9 mouse cellular contexts compared by ENCODE assay signal in genomic region chr4:137676057-137676456, GRCm38 (mm10). TPM values are rescaled to one million over a fixed set of nuclear protein-coding genes. Genes with fewer than 3 reads are reported as not detected.
A peak's percentile ranks its signal among the peaks of the same experiment; 100 is the strongest.
DNase-seq lines count a peak whose midpoint lies in the region; ATAC-seq lines count a peak whose summit lies in the region.
"Had no signal": no experiment of that assay in that cellular context is flagged by ENCODE, and none has a peak within 500 bp of the region (broad histone marks: within the 10 kb centered on the region; RNA-seq: fewer than 3 reads in every experiment).

No protein-coding gene starts in this region.

- H3K4me3 ChIP-seq in embryonic facial prominence, embryonic 14.5 days (ENCODE audit: low read depth, low read length): no peak overlapping the region
- H3K4me3 ChIP-seq in midbrain, embryonic 15.5 days: no peak overlapping the region
- H3K4me3 ChIP-seq: limb, embryonic 15.5 days had no signal

- H3K9me3 ChIP-seq in embryonic facial prominence, embryonic 14.5 days (ENCODE audit: control insufficient read depth, low read length): no peaks in the 10 kb centered on the region
- H3K9me3 ChIP-seq in midbrain, embryonic 15.5 days: no peaks in the 10 kb centered on the region
- H3K9me3 ChIP-seq: limb, embryonic 15.5 days had no signal

- WGBS in embryonic facial prominence, embryonic 14.5 days: 7% methylated on average over 10 of the region's 11 CpGs
- WGBS in midbrain, embryonic 15.5 days: 9% methylated on average over 11 of the region's 11 CpGs

- intact Hi-C loops in heart, postnatal 25 days (cut with DNase I): loop anchor here (1.0 kb wide), 1 partner anchor 46 kb away; no protein-coding TSS in a partner anchor
- intact Hi-C loops in left cerebral cortex, postnatal 14 days (cut with DNase I): loop anchor here (2.0 to 5.0 kb wide), 2 partner anchors 47 to 161 kb away; no protein-coding TSS in a partner anchor

- DNase-seq in frontal cortex, postnatal 25 days (ENCODE audit: low spot score in 2 of 2): peak; percentile 85 to 90
- DNase-seq in adrenal gland, postnatal 25 days: peak; percentile 75
- DNase-seq in embryonic facial prominence, embryonic 14.5 days (ENCODE audit: low spot score): no peak
- DNase-seq in heart, postnatal 25 days (ENCODE audit: low spot score): peak; percentile 35
- peak; percentile 88 to 90 for DNase-seq in left cerebral cortex, postnatal 14 days (ENCODE audit: low spot score in 2 of 2)
- DNase-seq in spleen, adult 18-20 months: peak; percentile 29 to 62

- no peak overlapping the region for H3K9ac ChIP-seq in embryonic facial prominence, embryonic 14.5 days (ENCODE audit: low read depth, low read length)
- H3K9ac ChIP-seq in midbrain, embryonic 15.5 days: no peak overlapping the region
- H3K9ac ChIP-seq: limb, embryonic 15.5 days had no signal

- peaks cover 29% of the 10 kb centered on the region for H3K27me3 ChIP-seq in embryonic facial prominence, embryonic 14.5 days (replicated peaks; ENCODE audit: control insufficient read depth, insufficient read depth, low read length)
- 0 out of 2 replicates have a peak, but pooled peaks cover 3% of the 10 kb centered on the region for H3K27me3 ChIP-seq in midbrain, embryonic 15.5 days (replicated peaks)

- no peaks in the 10 kb centered on the region for H3K36me3 ChIP-seq in embryonic facial prominence, embryonic 14.5 days (ENCODE audit: control insufficient read depth, insufficient read depth, low read length)
- no peaks in the 10 kb centered on the region for H3K36me3 ChIP-seq in midbrain, embryonic 15.5 days (replicated peaks)
- H3K36me3 ChIP-seq: limb, embryonic 15.5 days had no signal

- no peak for ATAC-seq in frontal cortex, adult (ENCODE audit: low TSS enrichment)
- ATAC-seq in embryonic facial prominence, embryonic 14.5 days (ENCODE audit: low read depth): 0 out of 2 replicates have a peak, but pooled peaks have one; percentile 23
- peak; percentile 28 for ATAC-seq in midbrain, embryonic 15.5 days (replicated peaks)

- H3K27ac ChIP-seq in embryonic facial prominence, embryonic 14.5 days (replicated peaks; ENCODE audit: low read depth, low read length): no peak overlapping the region
- H3K27ac ChIP-seq in midbrain, embryonic 15.5 days: no peak overlapping the region
- H3K27ac ChIP-seq: limb, embryonic 15.5 days had no signal

- no peak overlapping the region for H3K4me2 ChIP-seq in embryonic facial prominence, embryonic 14.5 days (ENCODE audit: low read depth, low read length)
- no peak overlapping the region for H3K4me2 ChIP-seq in midbrain, embryonic 15.5 days
- H3K4me2 ChIP-seq: limb, embryonic 15.5 days had no signal

- peaks cover under 1% of the 10 kb centered on the region; the same call in 1 of the 2 replicates for H3K4me1 ChIP-seq in embryonic facial prominence, embryonic 14.5 days (ENCODE audit: control insufficient read depth, insufficient read depth, low read length)
- peaks cover 17% of the 10 kb centered on the region for H3K4me1 ChIP-seq in midbrain, embryonic 15.5 days

RNA-seq across cellular contexts. Expression of gene Rap1gap, which starts 11.5 kb away (rescaled TPM):
- total RNA-seq in adrenal gland, postnatal 25 days (2021): 97.3 and 130 TPM in 2 replicates
- polyA plus RNA-seq in embryonic facial prominence, embryonic 14.5 days (2014; fragmentation: Nextera tagmentation; extraction: Ambion mirVana): 17.1 and 18.4 TPM in 2 replicates
- 10 to 100 TPM; 13.8 to 19.4 TPM for total RNA-seq in heart, postnatal 25 days (2021)
- total RNA-seq in left cerebral cortex, postnatal 14 days (2021): 100 to 1,000 TPM; 268 to 296 TPM
- polyA plus RNA-seq in midbrain, embryonic 15.5 days (2015; fragmentation: Nextera tagmentation; extraction: Ambion mirVana): 85.7 and 88.1 TPM in 2 replicates
